In genomic region chr6:142194245-142194644, GRCm38 (mm10) we compare ENCODE assay signal across 33 mouse cellular contexts. TPM values are rescaled to one million over a fixed set of nuclear protein-coding genes. Genes with fewer than 3 reads are reported as not detected.
"Had no signal": no experiment of that assay in that cellular context is flagged by ENCODE, and none has a peak within 500 bp of the region (broad histone marks: within the 10 kb centered on the region; RNA-seq: fewer than 3 reads in every experiment).

No protein-coding gene starts in this region.

- H3K27ac ChIP-seq: embryonic facial prominence, embryonic 12.5 days; embryonic facial prominence, embryonic 15.5 days; forebrain, embryonic 10.5 days; forebrain, embryonic 12.5 days; forebrain, embryonic 13.5 days; forebrain, embryonic 15.5 days; gastrocnemius, adult 2 months; heart, adult 2 months had no signal

- H3K27me3 ChIP-seq: embryonic facial prominence, embryonic 12.5 days; embryonic facial prominence, embryonic 15.5 days; forebrain, embryonic 12.5 days; forebrain, embryonic 13.5 days; forebrain, embryonic 15.5 days had no signal

- H3K9ac ChIP-seq: embryonic facial prominence, embryonic 12.5 days; embryonic facial prominence, embryonic 15.5 days; forebrain, embryonic 12.5 days; forebrain, embryonic 13.5 days; forebrain, embryonic 15.5 days; forebrain, postnatal 0 days had no signal

- H3K9me3 ChIP-seq: embryonic facial prominence, embryonic 12.5 days; embryonic facial prominence, embryonic 15.5 days; forebrain, embryonic 10.5 days; forebrain, embryonic 12.5 days; forebrain, embryonic 13.5 days; forebrain, embryonic 15.5 days had no signal

- H3K4me1 ChIP-seq: embryonic facial prominence, embryonic 12.5 days; embryonic facial prominence, embryonic 15.5 days; forebrain, embryonic 10.5 days; forebrain, embryonic 12.5 days; forebrain, embryonic 13.5 days; forebrain, embryonic 15.5 days had no signal

- H3K4me3 ChIP-seq: embryonic facial prominence, embryonic 12.5 days; embryonic facial prominence, embryonic 15.5 days; erythroblast, embryonic 14.5 days; forebrain, embryonic 10.5 days; forebrain, embryonic 12.5 days; forebrain, embryonic 13.5 days; forebrain, embryonic 15.5 days; gastrocnemius, adult 2 months; heart, adult 2 months had no signal

- ATAC-seq: forebrain, embryonic 13.5 days; forebrain, embryonic 14.5 days; forebrain, embryonic 15.5 days; forebrain, embryonic 16.5 days; forebrain, postnatal 0 days had no signal

- DNase-seq: cerebellum, adult 2 months; cerebellum, adult 8-10 months; cerebellum, adult 9-10 months; cerebellum, adult 9-11 months; cerebellum, postnatal 10 days; cerebellum, postnatal 14 days; cerebellum, postnatal 25 days; cerebellum, postnatal 36 days; embryo, embryonic 11 days; forebrain, postnatal 0 days; gastrocnemius, adult 2 months; gastrocnemius, postnatal 10 days; gastrocnemius, postnatal 14 days; gastrocnemius, postnatal 25 days; gastrocnemius, postnatal 36 days; heart, adult 18-20 months; heart, adult 2 months had no signal

- H3K4me2 ChIP-seq: embryonic facial prominence, embryonic 12.5 days; embryonic facial prominence, embryonic 15.5 days; forebrain, embryonic 12.5 days; forebrain, embryonic 13.5 days; forebrain, embryonic 15.5 days had no signal

- H3K36me3 ChIP-seq: embryonic facial prominence, embryonic 12.5 days; embryonic facial prominence, embryonic 15.5 days; forebrain, embryonic 10.5 days; forebrain, embryonic 12.5 days; forebrain, embryonic 15.5 days had no signal

RNA-seq across cellular contexts. Expression of gene Slco1a6, which starts 14.1 kb away (rescaled TPM):
- total RNA-seq: common myeloid progenitor, adult 5-6 weeks; forebrain, postnatal 0 days; gastrocnemius, adult 8-10 months; gastrocnemius, postnatal 10 days; gastrocnemius, postnatal 14 days; gastrocnemius, postnatal 25 days; gastrocnemius, postnatal 36 days; granulocyte monocyte progenitor cell, adult 5-6 weeks; heart, adult 18-20 months; heart, adult 2 months; heart, adult 8-10 months had no signal
- polyA plus RNA-seq: cerebellum, adult 2 months; cortical plate, adult 2 months; embryonic facial prominence, embryonic 11.5 days; embryonic facial prominence, embryonic 12.5 days; embryonic facial prominence, embryonic 15.5 days; erythroblast, embryonic 14.5 days; forebrain, embryonic 10.5 days; forebrain, embryonic 11.5 days; forebrain, embryonic 12.5 days; forebrain, embryonic 13.5 days; forebrain, embryonic 14.5 days; forebrain, embryonic 15.5 days; forebrain, postnatal 0 days; heart, adult 2 months had no signal
